Mouse (Mus musculus) liver, postnatal 0 days (tissue): ENCODE data around the gene Ofcc1. TPM values are rescaled to one million over a fixed set of nuclear protein-coding genes. Genes with fewer than 3 reads are reported as not detected.

Experiments
- ATAC-seq: fragments of 200-750 bp; cut with Nextera tagmentation; 2 replicates; pipeline ENCODE4 v1.8.0; 2017; ENCODE audit warnings: mild to moderate bottlenecking, moderate library complexity
- DNase-seq: peaks from one replicate; pipeline ENCODE4 v3.0.0-alpha.2; 2016
- H3K27ac ChIP-seq: fragments of 300-500 bp; sonication (generic); 2 replicates; pipeline ENCODE4 v1.5.1; 2014; ENCODE audit warnings: antibody characterized with exemption, moderate library complexity, mild to moderate bottlenecking, low read depth
- H3K27me3 ChIP-seq: fragments of 300-500 bp; sonication (generic); 2 replicates; pipeline ENCODE4 v1.6.1; 2014; ENCODE audit warnings: low read length, control low read depth, mixed read lengths; ENCODE audit not compliant: insufficient read depth
- H3K36me3 ChIP-seq: fragments of 300-500 bp; sonication (generic); replicated peaks from 2 replicates; pipeline ENCODE4 v1.6.1; 2014; ENCODE audit warnings: mild to moderate bottlenecking, control low read depth, low read length, moderate library complexity, mixed read lengths; ENCODE audit not compliant: insufficient read depth
- H3K4me1 ChIP-seq: fragments of 300-500 bp; sonication (generic); 2 replicates; pipeline ENCODE4 v1.6.1; 2014; ENCODE audit warnings: antibody characterized with exemption, mild to moderate bottlenecking, control low read depth; ENCODE audit not compliant: insufficient read depth
- H3K4me2 ChIP-seq: fragments of 300-500 bp; sonication (generic); 2 replicates; pipeline ENCODE4 v1.6.1; 2014; ENCODE audit warnings: low read depth, mild to moderate bottlenecking, low read length, moderate library complexity, mixed read lengths
- H3K4me3 ChIP-seq: fragments of 300-500 bp; sonication (generic); 2 replicates; pipeline ENCODE4 v1.5.1; 2014; ENCODE audit warnings: low read depth, low read length
- H3K9ac ChIP-seq: fragments of 300-500 bp; sonication (generic); replicated peaks from 2 replicates; pipeline ENCODE4 v1.6.1; 2014; ENCODE audit warnings: mild to moderate bottlenecking, moderate library complexity
- H3K9me3 ChIP-seq: fragments of 300-500 bp; sonication (generic); 2 replicates; pipeline ENCODE4 v1.6.1; 2016; ENCODE audit warnings: mild to moderate bottlenecking, control low read depth, low read length, mixed read lengths
- CTCF ChIP-seq: sonication (generic); IDR thresholded peaks from 2 replicates; pipeline ENCODE4 v1.5.1; 2016; ENCODE audit warnings: antibody characterized with exemption, low read depth
- EP300 ChIP-seq: IDR thresholded peaks from 2 replicates; pipeline ENCODE4 v1.6.1; 2016; ENCODE audit warnings: antibody characterized with exemption, low read depth, mild to moderate bottlenecking
- WGBS: fragments of 180-500 bp; shearing (Covaris S2); extraction: QIAGEN DNeasy Blood & Tissue Kit; methylation state at CpG from one replicate; pipeline ENCODE4 v1.1.7; 2014; ENCODE audit not compliant: insufficient replicate concordance; 5-methylcytosine and 5-hydroxymethylcytosine counted together
- polyA plus RNA-seq: library from polyadenylated mRNA; unstranded; fragments of >200 nt; fragmentation: Nextera tagmentation; extraction: Ambion mirVana; gene quantifications from 2 replicates; pipeline ENCODE4 v1.2.1, GENCODE M21; 2015

Ofcc1 gene
- polyA plus RNA-seq, 1 experiment from 2014 or later, result not detected

GRCm38 (mm10) chr13:40292891-40293290, 68.4 kb downstream of the Ofcc1 start:
- TF ChIP-seq EP300, result no peak
- no peak for TF ChIP-seq CTCF
- ATAC-seq (no peak), DNase-seq (no peak)
- H3K27ac ChIP-seq, result no peak overlapping the region
- no peak overlapping the region for H3K4me3 ChIP-seq
- no peaks in the 10 kb centered on the region for H3K27me3 ChIP-seq
- H3K9ac ChIP-seq, result no peak overlapping the region
- WGBS, result 64% methylated on average over 2 of the region's 2 CpGs
- H3K36me3 ChIP-seq, result no peaks in the 10 kb centered on the region
- no peak overlapping the region for H3K4me2 ChIP-seq
- H3K9me3 ChIP-seq, result no peaks in the 10 kb centered on the region
- no peaks in the 10 kb centered on the region for H3K4me1 ChIP-seq

GRCm38 (mm10) chr13:40290846-40291245, 70.4 kb downstream of the Ofcc1 start:
- no peak for TF ChIP-seq CTCF
- no peak for TF ChIP-seq EP300
- 85% methylated on average over 10 of the region's 10 CpGs for WGBS
- Histone ChIP-seq H3K4me3 (no peak overlapping the region), H3K27ac (no peak overlapping the region), H3K27me3 (no peaks in the 10 kb centered on the region), H3K4me2 (no peak overlapping the region), H3K36me3 (no peaks in the 10 kb centered on the region), H3K4me1 (no peaks in the 10 kb centered on the region), H3K9me3 (no peaks in the 10 kb centered on the region), H3K9ac (no peak overlapping the region)
- ATAC-seq (no peak), DNase-seq (no peak)

- H3K9ac ChIP-seq, result no peak overlapping the region
- H3K4me1 ChIP-seq, result no peaks in the 10 kb centered on the region
- no peak overlapping the region for H3K4me2 ChIP-seq
- H3K36me3 ChIP-seq, result no peaks in the 10 kb centered on the region
- H3K4me3 ChIP-seq, result no peak overlapping the region
- no peak overlapping the region for H3K27ac ChIP-seq
- H3K27me3 ChIP-seq, result no peaks in the 10 kb centered on the region
- WGBS, result 34% methylated on average over 4 of the region's 4 CpGs
- ATAC-seq (no peak), DNase-seq (no peak)
- TF ChIP-seq CTCF (no peak), EP300 (no peak)
- no peaks in the 10 kb centered on the region for H3K9me3 ChIP-seq
These were observed 72.6 kb downstream of the Ofcc1 start for GRCm38 (mm10) chr13:40288650-40289049.

GRCm38 (mm10) chr13:40287266-40288002, 73.8 kb downstream of the Ofcc1 start:
- WGBS, result 81% methylated on average over 21 of the region's 21 CpGs
- Histone ChIP-seq H3K9me3 (no peaks in the 10 kb centered on the region), H3K9ac (no peak overlapping the region), H3K27me3 (no peaks in the 10 kb centered on the region), H3K27ac (no peak overlapping the region), H3K4me1 (no peaks in the 10 kb centered on the region), H3K4me3 (no peak overlapping the region), H3K4me2 (no peak overlapping the region), H3K36me3 (no peaks in the 10 kb centered on the region)
- ATAC-seq (no peak), DNase-seq (no peak)
- TF ChIP-seq CTCF (no peak), EP300 (no peak)

- Histone ChIP-seq H3K9me3 (no peaks in the 10 kb centered on the region), H3K9ac (no peak overlapping the region), H3K36me3 (no peaks in the 10 kb centered on the region), H3K27me3 (no peaks in the 10 kb centered on the region), H3K4me3 (no peak overlapping the region), H3K4me2 (no peak overlapping the region), H3K4me1 (no peaks in the 10 kb centered on the region), H3K27ac (no peak overlapping the region)
- no peak for ATAC-seq
- 74% methylated on average over 15 of the region's 15 CpGs for WGBS
- DNase-seq, result no peak
- no peak for TF ChIP-seq CTCF
- no peak for TF ChIP-seq EP300
These were observed 75.9 kb downstream of the Ofcc1 start for GRCm38 (mm10) chr13:40285234-40285791.

- no peak for TF ChIP-seq CTCF
- TF ChIP-seq EP300, result no peak
- DNase-seq (no peak), ATAC-seq (no peak)
- no peak overlapping the region for H3K4me2 ChIP-seq
- H3K9ac ChIP-seq, result no peak overlapping the region
- H3K27me3 ChIP-seq, result no peaks in the 10 kb centered on the region
- WGBS, result 78% methylated on average over 5 of the region's 5 CpGs
- no peaks in the 10 kb centered on the region for H3K9me3 ChIP-seq
- no peaks in the 10 kb centered on the region for H3K4me1 ChIP-seq
- H3K36me3 ChIP-seq, result no peaks in the 10 kb centered on the region
- no peak overlapping the region for H3K27ac ChIP-seq
- no peak overlapping the region for H3K4me3 ChIP-seq
These were observed 80.6 kb downstream of the Ofcc1 start for GRCm38 (mm10) chr13:40280616-40281015.
